ENCODE assay signal across 9 mouse cellular contexts in genomic region chr10:80227166-80227539, GRCm38 (mm10). TPM values are rescaled to one million over a fixed set of nuclear protein-coding genes. Genes with fewer than 3 reads are reported as not detected.
DNase-seq lines count a peak whose midpoint lies in the region; ATAC-seq and TF ChIP-seq lines count a peak whose summit lies in the region.
"Had no signal": no experiment of that assay in that cellular context is flagged by ENCODE, and none has a peak within 500 bp of the region (broad histone marks: within the 10 kb centered on the region; RNA-seq: fewer than 3 reads in every experiment).

No protein-coding gene starts in this region.

- TF ChIP-seq POLR2A in ES-Bruce4 (IDR thresholded peaks at IDR 0.05; ENCODE audit: insufficient read depth, low read length): no peak

- H3K4me3 ChIP-seq in heart, embryonic 11.5 days (ENCODE audit: low read depth, low read length): peak overlapping the region; percentile 93
- peak overlapping the region; percentile 77 for H3K4me3 ChIP-seq in ES-Bruce4 (ENCODE audit: low read depth, low read length)
- peak overlapping the region; percentile 81 for H3K4me3 ChIP-seq in forebrain, embryonic 14.5 days (ENCODE audit: low read depth, low read length)
- peak overlapping the region; percentile 89 for H3K4me3 ChIP-seq in liver, embryonic 16.5 days (ENCODE audit: low read depth, low read length)

- peaks cover 13% of the 10 kb centered on the region for H3K4me1 ChIP-seq in heart, embryonic 11.5 days (ENCODE audit: control insufficient read depth, insufficient read depth, low read length)
- no peaks in the 10 kb centered on the region for H3K4me1 ChIP-seq in ES-Bruce4 (ENCODE audit: control insufficient read depth, insufficient read depth, low read length)
- peaks cover 25% of the 10 kb centered on the region for H3K4me1 ChIP-seq in forebrain, embryonic 14.5 days (ENCODE audit: control insufficient read depth, insufficient read depth, low read length)
- H3K4me1 ChIP-seq in liver, embryonic 16.5 days (ENCODE audit: control insufficient read depth, low read depth, low read length): peaks cover 23% of the 10 kb centered on the region

- H3K4me2 ChIP-seq in heart, embryonic 11.5 days: peak overlapping the region; percentile 80
- H3K4me2 ChIP-seq in forebrain, embryonic 14.5 days (ENCODE audit: low read length): peak overlapping the region; percentile 95
- peak overlapping the region; percentile 100 for H3K4me2 ChIP-seq in liver, embryonic 16.5 days (ENCODE audit: low read depth, low read length)

- intact Hi-C loops in heart, postnatal 25 days (cut with DNase I): no loop called here

- no peak for DNase-seq in heart, postnatal 25 days (ENCODE audit: low spot score)
- DNase-seq in forebrain, embryonic 14.5 days (ENCODE audit: low spot score): no peak
- DNase-seq in spleen, postnatal 14 days (ENCODE audit: low spot score in 2 of 2): no peak
- no peak for DNase-seq in spleen, adult 18-20 months
- DNase-seq in gastrocnemius, postnatal 4 days (ENCODE audit: low spot score in 2 of 2): no peak

- H3K36me3 ChIP-seq in heart, embryonic 11.5 days (ENCODE audit: control insufficient read depth, insufficient read depth, low read length): peaks cover 10% of the 10 kb centered on the region; the same call in 1 of the 2 replicates
- H3K36me3 ChIP-seq in ES-Bruce4 (ENCODE audit: control insufficient read depth, insufficient read depth, low read length, poor library complexity, severe bottlenecking): peaks cover 25% of the 10 kb centered on the region
- H3K36me3 ChIP-seq in forebrain, embryonic 14.5 days (ENCODE audit: control insufficient read depth, insufficient read depth, low read length): peaks cover 26% of the 10 kb centered on the region
- H3K36me3 ChIP-seq in liver, embryonic 16.5 days (ENCODE audit: control insufficient read depth, insufficient read depth): peaks cover 8% of the 10 kb centered on the region

- 10% methylated on average over 10 of the region's 10 CpGs for WGBS in heart, embryonic 11.5 days (ENCODE audit: insufficient replicate concordance)
- 9% methylated on average over 10 of the region's 10 CpGs for WGBS in forebrain, embryonic 14.5 days
- 5% methylated on average over 10 of the region's 10 CpGs for WGBS in liver, embryonic 16.5 days (ENCODE audit: insufficient replicate concordance)

- H3K9ac ChIP-seq in heart, embryonic 11.5 days (ENCODE audit: low read depth, low read length): peak overlapping the region; percentile 93
- H3K9ac ChIP-seq in ES-Bruce4 (ENCODE audit: low read depth, poor library complexity, severe bottlenecking): peak overlapping the region; percentile 85
- H3K9ac ChIP-seq in forebrain, embryonic 14.5 days (ENCODE audit: low read length): peak overlapping the region; percentile 96
- H3K9ac ChIP-seq in liver, embryonic 16.5 days (ENCODE audit: low read depth, low read length): peak overlapping the region; percentile 87

- TF ChIP-seq CTCF in ES-Bruce4 (IDR thresholded peaks at IDR 0.05; ENCODE audit: low read depth, low read length): no peak

- no peak for ATAC-seq in heart, embryonic 11.5 days (replicated peaks; ENCODE audit: insufficient number of reproducible peaks, low FRiP score, low TSS enrichment)
- ATAC-seq in forebrain, embryonic 14.5 days: no peak; the same call in 1 of the 2 replicates
- ATAC-seq in liver, embryonic 16.5 days (ENCODE audit: low read depth): no peak

- H3K9me3 ChIP-seq in heart, embryonic 11.5 days (replicated peaks; ENCODE audit: control insufficient read depth, low read length): no peaks in the 10 kb centered on the region
- H3K9me3 ChIP-seq in ES-Bruce4 (replicated peaks; ENCODE audit: control insufficient read depth, insufficient read depth, low read length, poor library complexity, severe bottlenecking): no peaks in the 10 kb centered on the region
- H3K9me3 ChIP-seq in forebrain, embryonic 14.5 days (replicated peaks; ENCODE audit: control insufficient read depth, low read length): no peaks in the 10 kb centered on the region
- no peaks in the 10 kb centered on the region for H3K9me3 ChIP-seq in liver, embryonic 16.5 days (replicated peaks; ENCODE audit: control insufficient read depth, low read length)

- H3K27me3 ChIP-seq in heart, embryonic 11.5 days (ENCODE audit: control insufficient read depth, insufficient read depth, low read length): no peaks in the 10 kb centered on the region
- H3K27me3 ChIP-seq in ES-Bruce4 (ENCODE audit: control insufficient read depth, insufficient read depth, low read length, poor library complexity, severe bottlenecking): no peaks in the 10 kb centered on the region
- no peaks in the 10 kb centered on the region for H3K27me3 ChIP-seq in forebrain, embryonic 14.5 days (replicated peaks; ENCODE audit: control insufficient read depth, insufficient read depth, low read length)
- no peaks in the 10 kb centered on the region for H3K27me3 ChIP-seq in liver, embryonic 16.5 days (ENCODE audit: control insufficient read depth, insufficient read depth, low read depth, low read length)

- TF ChIP-seq EP300 in ES-Bruce4 (IDR thresholded peaks at IDR 0.05; ENCODE audit: insufficient read depth, low read depth, low read length): no peak

- H3K27ac ChIP-seq in heart, embryonic 11.5 days (ENCODE audit: low read depth, low read length): peak overlapping the region; percentile 97
- no peak overlapping the region for H3K27ac ChIP-seq in ES-Bruce4 (ENCODE audit: insufficient read depth, low read length)
- H3K27ac ChIP-seq in forebrain, embryonic 14.5 days (ENCODE audit: low read depth, low read length): peak overlapping the region; percentile 95
- peak overlapping the region; percentile 92 for H3K27ac ChIP-seq in liver, embryonic 16.5 days (ENCODE audit: low read length)

RNA-seq across cellular contexts. Expression of gene Mum1, which starts 0.9 kb away (rescaled TPM):
- polyA plus RNA-seq in heart, embryonic 11.5 days (2014; fragmentation: Nextera tagmentation; extraction: Ambion mirVana): 34.6 and 38.2 TPM in 2 replicates
- 10 to 100 TPM; 15.3 to 16.7 TPM for total RNA-seq in heart, postnatal 25 days (2021)
- 35.7 and 36.5 TPM in 2 replicates for polyA plus RNA-seq in ES-Bruce4 (2011; ENCODE audit: insufficient read depth, insufficient read length, low read depth, missing spikeins)
- 39.6 and 42.4 TPM in 2 replicates for polyA plus RNA-seq in forebrain, embryonic 14.5 days (2014; fragmentation: Nextera tagmentation; extraction: Ambion mirVana)
- polyA plus RNA-seq in liver, embryonic 16.5 days (2015; fragmentation: Nextera tagmentation; extraction: Ambion mirVana): 14.6 and 14.8 TPM in 2 replicates
- 10 to 100 TPM; 61.3 to 61.5 TPM for total RNA-seq in gastrocnemius, postnatal 4 days (2021)

RNA-seq across cellular contexts. Expression of gene Ndufs7, which starts 21.8 kb away (rescaled TPM):
- polyA plus RNA-seq in heart, embryonic 11.5 days (2014; fragmentation: Nextera tagmentation; extraction: Ambion mirVana): 499 and 501 TPM in 2 replicates
- total RNA-seq in heart, postnatal 25 days (2021): 100 to 1,000 TPM; 957 to 967 TPM
- 63.9 and 72.8 TPM in 2 replicates for polyA plus RNA-seq in ES-Bruce4 (2011; ENCODE audit: insufficient read depth, insufficient read length, low read depth, missing spikeins)
- polyA plus RNA-seq in forebrain, embryonic 14.5 days (2014; fragmentation: Nextera tagmentation; extraction: Ambion mirVana): 269 and 351 TPM in 2 replicates
- polyA plus RNA-seq in liver, embryonic 16.5 days (2015; fragmentation: Nextera tagmentation; extraction: Ambion mirVana): 220 and 223 TPM in 2 replicates
- 100 to 1,000 TPM; 327 to 331 TPM for total RNA-seq in gastrocnemius, postnatal 4 days (2021)

RNA-seq across cellular contexts. Expression of gene Gamt, which starts 33.7 kb away (rescaled TPM):
- polyA plus RNA-seq in heart, embryonic 11.5 days (2014; fragmentation: Nextera tagmentation; extraction: Ambion mirVana): 57.2 and 59.0 TPM in 2 replicates
- total RNA-seq in heart, postnatal 25 days (2021): 1 to 10 TPM; 9.0 to 9.3 TPM
- polyA plus RNA-seq in ES-Bruce4 (2011; ENCODE audit: insufficient read depth, insufficient read length, low read depth, missing spikeins): 0.68 and 0.82 TPM in 2 replicates
- 18.7 and 21.0 TPM in 2 replicates for polyA plus RNA-seq in forebrain, embryonic 14.5 days (2014; fragmentation: Nextera tagmentation; extraction: Ambion mirVana)
- polyA plus RNA-seq in liver, embryonic 16.5 days (2015; fragmentation: Nextera tagmentation; extraction: Ambion mirVana): 138 and 166 TPM in 2 replicates
- 100 to 1,000 TPM; 446 to 545 TPM for total RNA-seq in gastrocnemius, postnatal 4 days (2021)

RNA-seq across cellular contexts. Expression of gene Dazap1, which starts 34.1 kb away (rescaled TPM):
- 28.4 and 29.9 TPM in 2 replicates for polyA plus RNA-seq in heart, embryonic 11.5 days (2014; fragmentation: Nextera tagmentation; extraction: Ambion mirVana)
- 10 to 100 TPM; 55.0 to 69.6 TPM for total RNA-seq in heart, postnatal 25 days (2021)
- polyA plus RNA-seq in ES-Bruce4 (2011; ENCODE audit: insufficient read depth, insufficient read length, low read depth, missing spikeins): 175 and 192 TPM in 2 replicates
- 44.5 and 46.0 TPM in 2 replicates for polyA plus RNA-seq in forebrain, embryonic 14.5 days (2014; fragmentation: Nextera tagmentation; extraction: Ambion mirVana)
- polyA plus RNA-seq in liver, embryonic 16.5 days (2015; fragmentation: Nextera tagmentation; extraction: Ambion mirVana): 21.1 and 21.3 TPM in 2 replicates
- total RNA-seq in gastrocnemius, postnatal 4 days (2021): 100 to 1,000 TPM in 1 of 2 experiments, 10 to 100 TPM in 1; 98.9 to 112 TPM

RNA-seq across cellular contexts. Expression of gene Efna2, which starts 47.9 kb away (rescaled TPM):
- polyA plus RNA-seq in heart, embryonic 11.5 days (2014; fragmentation: Nextera tagmentation; extraction: Ambion mirVana): 13.9 and 14.8 TPM in 2 replicates
- 1 to 10 TPM in 1 of 2 experiments, under 1 TPM in 1; 0.91 to 1.1 TPM for total RNA-seq in heart, postnatal 25 days (2021)
- polyA plus RNA-seq in ES-Bruce4 (2011; ENCODE audit: insufficient read depth, insufficient read length, low read depth, missing spikeins): 7.2 and 11.2 TPM in 2 replicates
- 14.5 and 20.6 TPM in 2 replicates for polyA plus RNA-seq in forebrain, embryonic 14.5 days (2014; fragmentation: Nextera tagmentation; extraction: Ambion mirVana)
- polyA plus RNA-seq in liver, embryonic 16.5 days (2015; fragmentation: Nextera tagmentation; extraction: Ambion mirVana): 0.47 and 0.53 TPM in 2 replicates
- 1 to 10 TPM; 3.5 to 3.7 TPM for total RNA-seq in gastrocnemius, postnatal 4 days (2021)
- total RNA-seq: hematopoietic stem cell, adult 5-6 weeks had no signal

Comparison
In these comparisons a context has a peak if more than half of its experiments do, and no peak if none do; other contexts are left out.
1. RNA of gene Gamt, which starts 33.7 kb away (polyA plus RNA-seq): 138 to 166 TPM in liver, embryonic 16.5 days, 57.2 to 59.0 TPM in heart, embryonic 11.5 days and 18.7 to 21.0 TPM in forebrain, embryonic 14.5 days; 0.68 to 0.82 TPM in ES-Bruce4; every median in the first group is over 10 times any median in the second.
2. Peak in every context shown above with its lines, with median percentiles within 50 percentile points of each other: H3K4me2 ChIP-seq, H3K4me3 ChIP-seq and H3K9ac ChIP-seq.